Mouse (Mus musculus): ENCODE results near the gene Glis1. TPM values are rescaled to one million over a fixed set of nuclear protein-coding genes. Genes with fewer than 3 reads are reported as not detected.

Glis1 gene
- polyA plus RNA-seq, 1 experiment from 2014 or later = 0.31 TPM

DNA sequence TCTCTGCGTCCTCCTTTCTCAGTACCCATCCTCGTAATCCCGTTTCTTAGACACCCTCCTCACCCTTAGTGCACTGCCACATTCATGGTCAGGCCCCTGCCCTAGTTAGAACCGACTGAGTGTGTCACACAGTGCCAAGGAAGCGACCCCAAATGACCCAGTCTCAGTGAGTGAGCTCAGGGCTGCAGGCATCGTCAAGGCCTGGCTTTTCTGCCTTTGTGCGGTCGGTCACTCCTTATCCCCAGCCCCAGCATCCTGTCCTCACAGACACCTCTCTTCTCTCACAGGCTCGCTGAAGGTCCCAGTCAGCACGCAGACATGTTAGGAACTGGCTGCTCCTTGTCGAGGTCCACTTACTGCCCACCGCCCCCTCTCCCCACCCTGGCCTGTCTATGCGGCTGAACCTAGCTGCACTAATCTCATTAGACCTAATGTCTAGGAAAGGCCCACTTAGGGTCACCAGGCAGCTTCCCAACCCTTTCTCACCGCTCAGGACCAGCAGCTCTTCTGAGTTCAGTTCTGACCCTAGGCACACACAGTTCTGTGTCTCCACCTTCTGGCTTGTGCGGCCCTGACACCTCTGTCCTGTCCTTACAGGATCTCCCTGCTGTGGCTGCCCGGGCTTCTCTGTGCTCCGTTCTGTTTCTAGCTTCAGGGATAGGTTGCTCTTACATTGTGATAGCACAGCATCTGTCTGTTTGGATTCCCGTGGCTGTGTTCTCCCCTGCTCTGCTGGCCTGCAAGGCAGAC, 18.1 kb downstream of the Glis1 start:
- Histone ChIP-seq H3K9me3 (ENCODE audit: control insufficient read depth, low read length) (no peaks in the 10 kb centered on the region), H3K27me3 (ENCODE audit: control insufficient read depth, insufficient read depth, low read length) (peaks cover 9% of the 10 kb centered on the region; the same call in 1 of the 2 replicates), H3K27ac (replicated peaks in 1 of 2; ENCODE audit: control insufficient read depth in 1 of 2, insufficient read depth in 1 of 2, low read depth in 2 of 2, low read length in 2 of 2) (no peak overlapping the region), H3K4me1 (ENCODE audit: control insufficient read depth in 2 of 2, insufficient read depth in 2 of 2, low read length in 2 of 2) (peaks cover 0 to under 1% of the 10 kb centered on the region in 2 experiments; a peak in 1 of 4 replicates), H3K36me3 (ENCODE audit: control insufficient read depth, insufficient read depth, low read length) (no peaks in the 10 kb centered on the region), H3K4me3 (ENCODE audit: control insufficient read depth in 1 of 2, insufficient read depth in 1 of 2, low read depth in 1 of 2, low read length in 2 of 2) (no peak overlapping the region), H3K4me2 (ENCODE audit: low read length) (no peak overlapping the region), H3K9ac (ENCODE audit: low read length) (no peak overlapping the region)
- 63% methylated on average over 18 of the region's 18 CpGs for WGBS
- ATAC-seq (ENCODE audit: insufficient number of reproducible peaks, insufficient read depth, low FRiP score, low read depth) = no peak

GRCm38 (mm10) chr4:107453141-107453984, 19.0 kb downstream of the Glis1 start:
- ATAC-seq (ENCODE audit: insufficient number of reproducible peaks, insufficient read depth, low FRiP score, low read depth) = no peak
- peaks cover 0 to 2% of the 10 kb centered on the region in 2 experiments; a peak in 1 of 4 replicates for H3K4me1 ChIP-seq (ENCODE audit: control insufficient read depth in 2 of 2, insufficient read depth in 2 of 2, low read length in 2 of 2)
- 63% methylated on average over 16 of the region's 16 CpGs for WGBS
- no peaks in the 10 kb centered on the region for H3K36me3 ChIP-seq (ENCODE audit: control insufficient read depth, insufficient read depth, low read length)
- no peak overlapping the region for H3K4me2 ChIP-seq (ENCODE audit: low read length)
- H3K4me3 ChIP-seq (ENCODE audit: control insufficient read depth in 1 of 2, insufficient read depth in 1 of 2, low read depth in 1 of 2, low read length in 2 of 2) = no peak overlapping the region
- no peaks in the 10 kb centered on the region for H3K9me3 ChIP-seq (ENCODE audit: control insufficient read depth, low read length)
- no peak overlapping the region for H3K9ac ChIP-seq (ENCODE audit: low read length)
- H3K27ac ChIP-seq (replicated peaks in 1 of 2; ENCODE audit: control insufficient read depth in 1 of 2, insufficient read depth in 1 of 2, low read depth in 2 of 2, low read length in 2 of 2) = no peak overlapping the region
- H3K27me3 ChIP-seq (ENCODE audit: control insufficient read depth, insufficient read depth, low read length) = 0 out of 2 replicates have a peak, but pooled peaks cover 7% of the 10 kb centered on the region

DNA sequence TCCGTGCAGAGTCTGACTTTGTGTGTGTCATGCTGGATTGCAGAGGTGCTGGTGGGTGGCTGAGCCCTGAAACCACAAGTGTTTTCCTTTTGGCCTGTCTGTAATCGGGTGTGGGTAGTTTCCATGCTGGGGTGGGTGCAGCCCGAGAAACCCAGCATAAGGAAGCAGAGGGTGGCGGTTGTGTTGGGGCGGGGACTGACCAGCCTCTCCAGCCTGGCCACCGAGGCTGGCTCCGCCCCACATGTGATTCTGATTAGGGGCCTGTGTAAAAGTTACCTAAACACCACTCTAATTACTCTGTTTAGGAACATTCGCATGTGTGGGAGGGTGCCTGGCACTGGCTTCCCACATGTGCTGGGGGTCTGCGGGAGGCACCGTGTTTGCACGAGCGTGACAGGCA, 23.2 kb downstream of the Glis1 start:
- H3K4me2 ChIP-seq (ENCODE audit: low read length) = no peak overlapping the region
- H3K27me3 ChIP-seq (ENCODE audit: control insufficient read depth, insufficient read depth, low read length) = 0 out of 2 replicates have a peak, but pooled peaks cover 3% of the 10 kb centered on the region
- H3K9me3 ChIP-seq (ENCODE audit: control insufficient read depth, low read length) = no peaks in the 10 kb centered on the region
- H3K4me3 ChIP-seq (ENCODE audit: control insufficient read depth in 1 of 2, insufficient read depth in 1 of 2, low read depth in 1 of 2, low read length in 2 of 2) = no peak overlapping the region
- no peak overlapping the region for H3K27ac ChIP-seq (replicated peaks in 1 of 2; ENCODE audit: control insufficient read depth in 1 of 2, insufficient read depth in 1 of 2, low read depth in 2 of 2, low read length in 2 of 2)
- no peak for ATAC-seq (ENCODE audit: insufficient number of reproducible peaks, insufficient read depth, low FRiP score, low read depth)
- H3K36me3 ChIP-seq (ENCODE audit: control insufficient read depth, insufficient read depth, low read length) = no peaks in the 10 kb centered on the region
- peaks cover 0 to 2% of the 10 kb centered on the region in 2 experiments; a peak in 1 of 4 replicates for H3K4me1 ChIP-seq (ENCODE audit: control insufficient read depth in 2 of 2, insufficient read depth in 2 of 2, low read length in 2 of 2)
- 53% methylated on average over 12 of the region's 12 CpGs for WGBS
- H3K9ac ChIP-seq (ENCODE audit: low read length) = no peak overlapping the region

DNA sequence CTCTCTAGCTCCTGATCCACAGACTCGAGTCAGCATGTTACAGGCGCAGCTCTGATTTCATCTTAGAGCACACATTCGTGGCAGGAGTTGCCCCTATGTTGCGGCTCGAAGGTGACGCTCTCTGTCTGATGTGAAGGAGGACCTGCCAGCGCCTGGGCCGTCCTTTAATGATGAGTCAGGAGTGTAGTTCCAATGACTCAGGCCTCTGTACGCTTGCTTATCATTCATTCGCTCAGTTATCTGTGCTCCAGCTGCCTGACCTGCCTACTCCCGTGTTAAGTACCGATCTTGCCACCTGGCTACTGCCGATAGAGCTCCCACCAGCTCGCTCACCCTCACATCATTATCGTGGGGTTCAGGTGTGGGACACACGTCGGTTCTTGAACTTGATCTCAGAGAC, 24.5 kb downstream of the Glis1 start:
- Histone ChIP-seq H3K27ac (replicated peaks in 1 of 2; ENCODE audit: control insufficient read depth in 1 of 2, insufficient read depth in 1 of 2, low read depth in 2 of 2, low read length in 2 of 2) (no peak overlapping the region), H3K27me3 (ENCODE audit: control insufficient read depth, insufficient read depth, low read length) (peaks cover 3% of the 10 kb centered on the region; the same call in 1 of the 2 replicates), H3K4me3 (ENCODE audit: control insufficient read depth in 1 of 2, insufficient read depth in 1 of 2, low read depth in 1 of 2, low read length in 2 of 2) (no peak overlapping the region), H3K9ac (ENCODE audit: low read length) (no peak overlapping the region), H3K4me1 (ENCODE audit: control insufficient read depth in 2 of 2, insufficient read depth in 2 of 2, low read length in 2 of 2) (peaks cover 0 to 2% of the 10 kb centered on the region in 2 experiments; a peak in 1 of 4 replicates), H3K36me3 (ENCODE audit: control insufficient read depth, insufficient read depth, low read length) (no peaks in the 10 kb centered on the region), H3K9me3 (ENCODE audit: control insufficient read depth, low read length) (no peaks in the 10 kb centered on the region), H3K4me2 (ENCODE audit: low read length) (no peak overlapping the region)
- no peak for ATAC-seq (ENCODE audit: insufficient number of reproducible peaks, insufficient read depth, low FRiP score, low read depth)
- WGBS = 47% methylated on average over 17 of the region's 17 CpGs

DNA sequence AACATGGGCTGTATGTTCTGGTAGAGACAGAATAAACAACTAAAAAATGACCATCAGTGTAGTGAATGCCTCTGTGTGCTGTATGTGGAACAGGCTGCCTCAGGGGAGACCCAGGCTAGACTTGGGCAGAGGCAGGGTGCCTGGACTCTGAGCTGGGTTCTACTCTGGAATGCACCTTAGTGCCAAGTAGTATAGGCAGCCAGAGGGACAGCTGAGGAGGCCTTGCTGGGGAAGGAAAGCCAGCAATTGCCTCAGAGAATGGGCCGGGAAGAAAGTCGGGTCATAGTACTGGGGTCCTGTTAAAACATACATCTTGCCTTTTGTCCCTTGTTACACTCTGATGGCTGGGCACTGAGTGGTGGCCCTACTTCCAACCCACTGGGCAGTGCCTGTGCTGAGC, 25.1 kb downstream of the Glis1 start:
- no peak overlapping the region for H3K4me2 ChIP-seq (ENCODE audit: low read length)
- no peaks in the 10 kb centered on the region for H3K36me3 ChIP-seq (ENCODE audit: control insufficient read depth, insufficient read depth, low read length)
- H3K27me3 ChIP-seq (ENCODE audit: control insufficient read depth, insufficient read depth, low read length) = peaks cover 7% of the 10 kb centered on the region; the same call in 1 of the 2 replicates
- H3K4me1 ChIP-seq (ENCODE audit: control insufficient read depth in 2 of 2, insufficient read depth in 2 of 2, low read length in 2 of 2) = peaks cover 0 to 2% of the 10 kb centered on the region in 2 experiments; a peak in 1 of 4 replicates
- ATAC-seq (ENCODE audit: insufficient number of reproducible peaks, insufficient read depth, low FRiP score, low read depth) = no peak
- H3K27ac ChIP-seq (replicated peaks in 1 of 2; ENCODE audit: control insufficient read depth in 1 of 2, insufficient read depth in 1 of 2, low read depth in 2 of 2, low read length in 2 of 2) = no peak overlapping the region
- no peak overlapping the region for H3K9ac ChIP-seq (ENCODE audit: low read length)
- 78% methylated on average over 2 of the region's 2 CpGs for WGBS
- H3K9me3 ChIP-seq (ENCODE audit: control insufficient read depth, low read length) = no peaks in the 10 kb centered on the region
- H3K4me3 ChIP-seq (ENCODE audit: control insufficient read depth in 1 of 2, insufficient read depth in 1 of 2, low read depth in 1 of 2, low read length in 2 of 2) = no peak overlapping the region

DNA sequence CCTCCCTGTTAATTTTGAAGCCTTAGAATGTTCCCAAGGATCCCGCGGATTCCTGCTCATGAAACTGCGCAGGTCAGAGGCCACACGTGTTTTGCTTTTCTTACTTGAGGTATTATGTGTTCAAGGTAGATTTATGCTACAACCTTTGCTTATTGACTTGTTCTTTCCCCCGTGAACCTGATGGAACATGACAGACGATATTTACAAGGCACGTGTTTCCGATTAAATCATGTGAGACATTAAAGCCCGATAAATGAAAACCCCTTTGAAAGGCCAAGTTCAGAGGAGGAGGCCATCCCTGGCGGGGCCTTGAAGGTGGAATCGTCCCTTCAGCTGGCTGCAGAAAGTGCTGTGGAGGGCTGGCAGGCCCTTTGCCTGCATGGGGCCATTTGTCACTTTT, 26.1 kb downstream of the Glis1 start:
- Histone ChIP-seq H3K27ac (replicated peaks in 1 of 2; ENCODE audit: control insufficient read depth in 1 of 2, insufficient read depth in 1 of 2, low read depth in 2 of 2, low read length in 2 of 2) (no peak overlapping the region), H3K36me3 (ENCODE audit: control insufficient read depth, insufficient read depth, low read length) (no peaks in the 10 kb centered on the region), H3K4me3 (ENCODE audit: control insufficient read depth in 1 of 2, insufficient read depth in 1 of 2, low read depth in 1 of 2, low read length in 2 of 2) (no peak overlapping the region), H3K9ac (ENCODE audit: low read length) (no peak overlapping the region), H3K9me3 (ENCODE audit: control insufficient read depth, low read length) (no peaks in the 10 kb centered on the region), H3K4me2 (ENCODE audit: low read length) (no peak overlapping the region), H3K27me3 (ENCODE audit: control insufficient read depth, insufficient read depth, low read length) (peaks cover 7% of the 10 kb centered on the region; the same call in 1 of the 2 replicates), H3K4me1 (ENCODE audit: control insufficient read depth in 2 of 2, insufficient read depth in 2 of 2, low read length in 2 of 2) (peaks cover 0 to 2% of the 10 kb centered on the region in 2 experiments; a peak in 1 of 4 replicates)
- no peak for ATAC-seq (ENCODE audit: insufficient number of reproducible peaks, insufficient read depth, low FRiP score, low read depth)
- 88% methylated on average over 11 of the region's 11 CpGs for WGBS

GRCm38 (mm10) chr4:107467831-107468230, 33.4 kb downstream of the Glis1 start:
- H3K4me1 ChIP-seq (ENCODE audit: control insufficient read depth in 2 of 2, insufficient read depth in 2 of 2, low read length in 2 of 2) = peaks cover 2 to 3% of the 10 kb centered on the region in 2 experiments; a peak in 1 of 4 replicates
- 75% methylated on average over 7 of the region's 7 CpGs for WGBS
- peaks cover 18% of the 10 kb centered on the region for H3K27me3 ChIP-seq (ENCODE audit: control insufficient read depth, insufficient read depth, low read length)
- no peak overlapping the region for H3K9ac ChIP-seq (ENCODE audit: low read length)
- no peak overlapping the region for H3K4me3 ChIP-seq (ENCODE audit: control insufficient read depth in 1 of 2, insufficient read depth in 1 of 2, low read depth in 1 of 2, low read length in 2 of 2)
- no peak overlapping the region for H3K27ac ChIP-seq (replicated peaks in 1 of 2; ENCODE audit: control insufficient read depth in 1 of 2, insufficient read depth in 1 of 2, low read depth in 2 of 2, low read length in 2 of 2)
- H3K36me3 ChIP-seq (ENCODE audit: control insufficient read depth, insufficient read depth, low read length) = no peaks in the 10 kb centered on the region
- no peak for ATAC-seq (ENCODE audit: insufficient number of reproducible peaks, insufficient read depth, low FRiP score, low read depth)
- no peak overlapping the region for H3K4me2 ChIP-seq (ENCODE audit: low read length)
- H3K9me3 ChIP-seq (ENCODE audit: control insufficient read depth, low read length) = no peaks in the 10 kb centered on the region

All from heart, embryonic 14.5 days (tissue).